Comparison of ENCODE assay signal across 29 mouse cellular contexts in the genomic region with DNA sequence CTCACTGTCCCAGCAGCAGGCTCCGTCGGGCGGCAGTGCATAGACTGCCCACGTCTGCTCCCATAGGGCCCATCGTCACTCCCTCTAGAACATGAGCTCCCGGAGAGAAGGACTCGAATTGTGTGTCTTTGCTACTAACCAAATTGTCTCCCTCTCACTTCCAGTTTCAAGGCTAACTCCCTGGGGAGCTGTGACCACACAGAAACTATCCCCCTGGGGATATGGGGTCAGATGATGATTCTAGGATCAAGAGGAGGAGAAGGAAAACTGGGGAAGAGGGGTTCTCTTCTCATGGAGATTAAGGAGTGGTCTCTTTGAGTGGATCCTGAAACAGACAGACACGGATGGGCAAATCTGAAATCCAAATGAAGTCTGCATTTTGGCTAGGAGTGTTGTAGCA. TPM values are rescaled to one million over a fixed set of nuclear protein-coding genes. Genes with fewer than 3 reads are reported as not detected.
"Had no signal": no experiment of that assay in that cellular context is flagged by ENCODE, and none has a peak within 500 bp of the region (broad histone marks: within the 10 kb centered on the region; RNA-seq: fewer than 3 reads in every experiment).

No protein-coding gene starts in this region.

- H3K27ac ChIP-seq: heart, embryonic 13.5 days; heart, embryonic 15.5 days; hindbrain, embryonic 10.5 days; hindbrain, embryonic 12.5 days; hindbrain, embryonic 14.5 days; intestine, embryonic 15.5 days; kidney, embryonic 15.5 days; kidney, postnatal 0 days; limb, embryonic 13.5 days; liver, embryonic 12.5 days; liver, embryonic 14.5 days had no signal

- H3K36me3 ChIP-seq: heart, embryonic 13.5 days; heart, embryonic 15.5 days; hindbrain, embryonic 10.5 days; hindbrain, embryonic 12.5 days; intestine, embryonic 15.5 days; kidney, embryonic 15.5 days; limb, embryonic 13.5 days; limb, embryonic 15.5 days; liver, embryonic 12.5 days had no signal

- H3K4me3 ChIP-seq: gastrocnemius, adult 2 months; heart, embryonic 13.5 days; heart, embryonic 15.5 days; hindbrain, embryonic 10.5 days; hindbrain, embryonic 12.5 days; intestine, embryonic 15.5 days; kidney, embryonic 15.5 days; limb, embryonic 13.5 days; limb, embryonic 15.5 days; liver, embryonic 12.5 days had no signal

- DNase-seq: gastrocnemius, adult 2 months; gastrocnemius, postnatal 10 days; gastrocnemius, postnatal 25 days; heart, adult 18-20 months; heart, postnatal 4 days; kidney, adult 2 months; kidney, adult 9 months; kidney, postnatal 14 days; kidney, postnatal 36 days; layer of hippocampus, adult 9-11 months; layer of hippocampus, postnatal 36 days; left cerebral cortex, postnatal 4 days had no signal

- H3K9ac ChIP-seq: heart, embryonic 13.5 days; heart, embryonic 15.5 days; hindbrain, embryonic 12.5 days; hindbrain, embryonic 14.5 days; intestine, embryonic 15.5 days; kidney, embryonic 15.5 days; limb, embryonic 13.5 days; limb, embryonic 15.5 days; liver, embryonic 12.5 days; liver, embryonic 14.5 days had no signal

- H3K9me3 ChIP-seq: heart, embryonic 15.5 days; hindbrain, embryonic 12.5 days; intestine, embryonic 15.5 days; kidney, embryonic 15.5 days; limb, embryonic 13.5 days; limb, embryonic 15.5 days; liver, embryonic 12.5 days had no signal

- ATAC-seq: hindbrain, embryonic 16.5 days; inflammation-experienced regulatory T-cells, adult 6 months; intestine, embryonic 15.5 days; intestine, postnatal 0 days; liver, embryonic 12.5 days had no signal

- H3K27me3 ChIP-seq: heart, embryonic 13.5 days; heart, embryonic 15.5 days; intestine, embryonic 15.5 days; kidney, embryonic 15.5 days; limb, embryonic 13.5 days; limb, embryonic 15.5 days had no signal

- H3K4me2 ChIP-seq: heart, embryonic 11.5 days; heart, embryonic 13.5 days; heart, embryonic 15.5 days; hindbrain, embryonic 12.5 days; hindbrain, embryonic 14.5 days; intestine, embryonic 15.5 days; kidney, embryonic 15.5 days; limb, embryonic 13.5 days; limb, embryonic 15.5 days; liver, embryonic 12.5 days had no signal

RNA-seq across cellular contexts. Expression of a gene that starts 40.0 kb away (rescaled TPM):
- polyA plus RNA-seq: liver, embryonic 16.5 days had no signal
